Mouse (Mus musculus) CH12F3 (cell line): ENCODE measurements around the gene Sumf1.

ENCODE experiments used
- in situ Hi-C: fragments of 300-500 bp; cut with MboI; formaldehyde crosslinking; loops from 2 replicates; pipeline ENCODE4 v1.14.3; 2020; ENCODE audit warnings: low sequenced_read_pairs

Gene Sumf1

GRCm38 (mm10) chr6:108101936-108102830 is 83.2 kb downstream of the Sumf1 start:
- in situ Hi-C loops, result loop anchor here (25.0 kb wide), 1 partner anchor 635 kb away; no protein-coding TSS in a partner anchor

- in situ Hi-C loops, result loop anchor here (10.0 kb wide), 1 partner anchor 306 kb away; no protein-coding TSS in a partner anchor
Observed at GRCm38 (mm10) chr6:108098846-108099217, 86.5 kb downstream of the Sumf1 start.

GRCm38 (mm10) chr6:108098171-108098845 is 87.1 kb downstream of the Sumf1 start:
- in situ Hi-C loops, result loop anchor here (10.0 kb wide), 1 partner anchor 306 kb away; no protein-coding TSS in a partner anchor

GRCm38 (mm10) chr6:108095445-108095844 is 89.9 kb downstream of the Sumf1 start:
- in situ Hi-C loops, result loop anchor here (10.0 kb wide), 1 partner anchor 309 kb away; no protein-coding TSS in a partner anchor

GRCm38 (mm10) chr6:108093449-108093848 is 91.9 kb downstream of the Sumf1 start:
- in situ Hi-C loops, result loop anchor here (10.0 kb wide), 1 partner anchor 311 kb away; no protein-coding TSS in a partner anchor

GRCm38 (mm10) chr6:108092646-108093045 is 92.7 kb downstream of the Sumf1 start:
- in situ Hi-C loops, result loop anchor here (10.0 kb wide), 1 partner anchor 312 kb away; no protein-coding TSS in a partner anchor

GRCm38 (mm10) chr6:108091296-108091695 is 94.1 kb downstream of the Sumf1 start:
- in situ Hi-C loops, result loop anchor here (10.0 kb wide), 1 partner anchor 314 kb away; no protein-coding TSS in a partner anchor

- in situ Hi-C loops, result no loop called here
Observed at GRCm38 (mm10) chr6:108075857-108076256, 109.5 kb downstream of the Sumf1 start.

- in situ Hi-C loops, result loop anchor here (25.0 kb wide), 1 partner anchor 1262 kb away; the partner anchor contains the start of gene Crbn
Observed at GRCm38 (mm10) chr6:108074624-108075023, 110.8 kb downstream of the Sumf1 start.

GRCm38 (mm10) chr6:108073931-108074330 is 111.5 kb downstream of the Sumf1 start:
- in situ Hi-C loops, result loop anchor here (25.0 kb wide), 1 partner anchor 1262 kb away; the partner anchor contains the start of gene Crbn

- in situ Hi-C loops, result loop anchor here (25.0 kb wide), 1 partner anchor 1261 kb away; the partner anchor contains the start of gene Crbn
Observed at GRCm38 (mm10) chr6:108073071-108073470, 112.3 kb downstream of the Sumf1 start.

GRCm38 (mm10) chr6:108070947-108071346 is 114.4 kb downstream of the Sumf1 start:
- in situ Hi-C loops, result loop anchor here (25.0 kb wide), 1 partner anchor 1259 kb away; the partner anchor contains the start of gene Crbn

- in situ Hi-C loops, result loop anchor here (25.0 kb wide), 1 partner anchor 1253 kb away; the partner anchor contains the start of gene Crbn
Observed at GRCm38 (mm10) chr6:108065583-108065982, 119.8 kb downstream of the Sumf1 start.

GRCm38 (mm10) chr6:108064918-108065526 is 120.4 kb downstream of the Sumf1 start, which contains the start of gene Setmar:
Gene Setmar, plus strand, starts transcription at chr6:108065045.
- in situ Hi-C loops, result loop anchor here (25.0 kb wide), 1 partner anchor 1253 kb away; the partner anchor contains the start of gene Crbn

GRCm38 (mm10) chr6:108061121-108061520 is 124.3 kb downstream of the Sumf1 start:
- in situ Hi-C loops, result loop anchor here (25.0 kb wide), 1 partner anchor 1249 kb away; the partner anchor contains the start of gene Crbn

GRCm38 (mm10) chr6:108058066-108058465 is 127.3 kb downstream of the Sumf1 start:
- in situ Hi-C loops, result loop anchor here (25.0 kb wide), 1 partner anchor 1246 kb away; the partner anchor contains the start of gene Crbn

GRCm38 (mm10) chr6:108057353-108057752 is 128.0 kb downstream of the Sumf1 start:
- in situ Hi-C loops, result loop anchor here (25.0 kb wide), 1 partner anchor 1245 kb away; the partner anchor contains the start of gene Crbn
